22 mouse cellular contexts compared by ENCODE assay signal in the genomic region with DNA sequence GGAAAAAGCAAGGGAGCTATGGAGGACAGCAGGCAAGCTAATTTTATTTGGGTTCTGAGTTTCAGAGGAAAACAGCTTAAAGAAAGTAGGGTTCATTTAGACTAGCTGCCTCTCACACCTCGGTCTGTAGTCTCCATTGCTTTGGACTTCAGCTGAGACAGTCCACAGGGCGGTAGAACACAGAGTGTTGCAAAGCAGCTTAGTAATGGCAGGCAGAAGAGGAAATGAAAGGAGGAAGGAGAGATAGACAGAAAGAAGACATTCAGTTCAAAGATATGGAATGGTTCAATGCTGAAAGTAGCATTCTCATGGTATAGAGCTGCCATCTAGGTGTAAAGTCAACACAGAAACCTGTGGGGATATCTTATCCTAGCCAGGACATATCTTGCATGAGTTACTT.
A peak's percentile ranks its signal among the peaks of the same experiment; 100 is the strongest.
DNase-seq lines count a peak whose midpoint lies in the region; ATAC-seq and TF ChIP-seq lines count a peak whose summit lies in the region.
"Had no signal": no experiment of that assay in that cellular context is flagged by ENCODE, and none has a peak within 500 bp of the region (broad histone marks: within the 10 kb centered on the region; RNA-seq: fewer than 3 reads in every experiment).

No protein-coding gene starts in this region.

- no peak overlapping the region for H3K4me3 ChIP-seq in bone marrow macrophage, adult 2 months (ENCODE audit: insufficient read depth, low read length)
- no peak overlapping the region for H3K4me3 ChIP-seq in macrophage (ENCODE audit: inconsistent target)
- H3K4me3 ChIP-seq in forebrain, embryonic 14.5 days (ENCODE audit: low read depth, low read length) = no peak overlapping the region
- no peak overlapping the region for H3K4me3 ChIP-seq in midbrain, embryonic 10.5 days
- no peak overlapping the region for H3K4me3 ChIP-seq in hindbrain, embryonic 11.5 days (ENCODE audit: low read depth, low read length)
- H3K4me3 ChIP-seq: embryonic facial prominence, embryonic 12.5 days; embryonic facial prominence, embryonic 15.5 days; forebrain, embryonic 15.5 days; heart, adult 2 months; heart, embryonic 10.5 days; hindbrain, embryonic 13.5 days; intestine, embryonic 15.5 days had no signal

- no peak overlapping the region for H3K9ac ChIP-seq in forebrain, embryonic 14.5 days (ENCODE audit: low read length)
- no peak overlapping the region for H3K9ac ChIP-seq in hindbrain, embryonic 11.5 days (ENCODE audit: low read depth, low read length)
- H3K9ac ChIP-seq: embryonic facial prominence, embryonic 12.5 days; embryonic facial prominence, embryonic 15.5 days; forebrain, embryonic 15.5 days; hindbrain, embryonic 13.5 days; intestine, embryonic 15.5 days had no signal

- H3K79me2 ChIP-seq in macrophage (ENCODE audit: inconsistent target) = no peaks in the 10 kb centered on the region

- TF ChIP-seq CTCF in bone marrow macrophage, adult 2 months (IDR thresholded peaks at IDR 0.05; ENCODE audit: low read depth, low read length) = no peak

- H3K27ac ChIP-seq in bone marrow macrophage, adult 2 months (ENCODE audit: insufficient read depth, low read depth, low read length) = peak overlapping the region; percentile 17
- peak overlapping the region; percentile 28 for H3K27ac ChIP-seq in macrophage
- no peak overlapping the region for H3K27ac ChIP-seq in forebrain, embryonic 14.5 days (ENCODE audit: low read depth, low read length)
- no peak overlapping the region for H3K27ac ChIP-seq in midbrain, embryonic 10.5 days (replicated peaks)
- no peak overlapping the region for H3K27ac ChIP-seq in hindbrain, embryonic 11.5 days (ENCODE audit: low read depth, low read length)
- H3K27ac ChIP-seq: embryonic facial prominence, embryonic 12.5 days; embryonic facial prominence, embryonic 15.5 days; forebrain, embryonic 15.5 days; heart, adult 2 months; heart, embryonic 10.5 days; hindbrain, embryonic 13.5 days; intestine, embryonic 15.5 days had no signal

- H3K9me3 ChIP-seq in forebrain, embryonic 14.5 days (replicated peaks; ENCODE audit: control insufficient read depth, low read length) = no peaks in the 10 kb centered on the region
- no peaks in the 10 kb centered on the region for H3K9me3 ChIP-seq in midbrain, embryonic 10.5 days (replicated peaks)
- no peaks in the 10 kb centered on the region for H3K9me3 ChIP-seq in hindbrain, embryonic 11.5 days (ENCODE audit: control insufficient read depth, low read length)
- H3K9me3 ChIP-seq: embryonic facial prominence, embryonic 12.5 days; embryonic facial prominence, embryonic 15.5 days; forebrain, embryonic 15.5 days; heart, embryonic 10.5 days; hindbrain, embryonic 13.5 days; intestine, embryonic 15.5 days had no signal

- H3K4me1 ChIP-seq in bone marrow macrophage, adult 2 months (ENCODE audit: control insufficient read depth, insufficient read depth, low read length) = peaks cover 19% of the 10 kb centered on the region
- H3K4me1 ChIP-seq in forebrain, embryonic 14.5 days (ENCODE audit: control insufficient read depth, insufficient read depth, low read length) = no peaks in the 10 kb centered on the region
- H3K4me1 ChIP-seq in midbrain, embryonic 10.5 days = no peaks in the 10 kb centered on the region
- H3K4me1 ChIP-seq in hindbrain, embryonic 11.5 days (replicated peaks; ENCODE audit: control insufficient read depth, insufficient read depth, low read length) = no peaks in the 10 kb centered on the region
- H3K4me1 ChIP-seq: embryonic facial prominence, embryonic 12.5 days; embryonic facial prominence, embryonic 15.5 days; forebrain, embryonic 15.5 days; heart, embryonic 10.5 days; hindbrain, embryonic 13.5 days; intestine, embryonic 15.5 days had no signal

- no peaks in the 10 kb centered on the region for H3K27me3 ChIP-seq in forebrain, embryonic 14.5 days (replicated peaks; ENCODE audit: control insufficient read depth, insufficient read depth, low read length)
- H3K27me3 ChIP-seq in midbrain, embryonic 10.5 days (ENCODE audit: low read depth, poor library complexity, severe bottlenecking) = no peaks in the 10 kb centered on the region
- H3K27me3 ChIP-seq in hindbrain, embryonic 11.5 days (ENCODE audit: control insufficient read depth, insufficient read depth, low read length) = no peaks in the 10 kb centered on the region
- H3K27me3 ChIP-seq: embryonic facial prominence, embryonic 12.5 days; embryonic facial prominence, embryonic 15.5 days; forebrain, embryonic 15.5 days; hindbrain, embryonic 13.5 days; intestine, embryonic 15.5 days had no signal

- peak; percentile 3 for DNase-seq in A20 (ENCODE audit: low read depth, low spot score)
- DNase-seq in forebrain, embryonic 14.5 days (ENCODE audit: low spot score) = no peak
- DNase-seq in midbrain, embryonic 10.5 days (ENCODE audit: low spot score) = no peak
- DNase-seq in hindbrain, embryonic 11.5 days (ENCODE audit: low spot score) = no peak
- DNase-seq: adrenal gland, adult 8-10 months; adrenal gland, postnatal 25 days; cerebellum, adult 18-20 months; cerebellum, adult 9-10 months; cerebellum, postnatal 14 days; gastrocnemius, postnatal 25 days; heart, adult 2 months had no signal

- H3K36me3 ChIP-seq in macrophage (ENCODE audit: inconsistent target) = no peaks in the 10 kb centered on the region
- no peaks in the 10 kb centered on the region for H3K36me3 ChIP-seq in forebrain, embryonic 14.5 days (ENCODE audit: control insufficient read depth, insufficient read depth, low read length)
- H3K36me3 ChIP-seq in midbrain, embryonic 10.5 days = no peaks in the 10 kb centered on the region
- H3K36me3 ChIP-seq in hindbrain, embryonic 11.5 days (ENCODE audit: control insufficient read depth, insufficient read depth, low read length) = no peaks in the 10 kb centered on the region
- H3K36me3 ChIP-seq: embryonic facial prominence, embryonic 12.5 days; embryonic facial prominence, embryonic 15.5 days; forebrain, embryonic 15.5 days; heart, embryonic 10.5 days; hindbrain, embryonic 13.5 days; intestine, embryonic 15.5 days had no signal

- no peak for TF ChIP-seq POLR2A in bone marrow macrophage, adult 2 months (IDR thresholded peaks at IDR 0.05; ENCODE audit: borderline replicate concordance, low read depth, low read length)

- ATAC-seq in forebrain, embryonic 14.5 days = no peak
- ATAC-seq in hindbrain, embryonic 11.5 days (ENCODE audit: low FRiP score) = no peak
- ATAC-seq: activated CD4-positive, CD25-positive, alpha-beta regulatory T cell, adult 4 months; CD4-positive, CD25-positive, alpha-beta regulatory T cell, adult 4 months; forebrain, embryonic 15.5 days; hindbrain, embryonic 16.5 days; intestine, embryonic 15.5 days had no signal

- H3K4me2 ChIP-seq in forebrain, embryonic 14.5 days (ENCODE audit: low read length) = no peak overlapping the region
- no peak overlapping the region for H3K4me2 ChIP-seq in hindbrain, embryonic 11.5 days (replicated peaks; ENCODE audit: low read depth, low read length)
- H3K4me2 ChIP-seq: embryonic facial prominence, embryonic 12.5 days; embryonic facial prominence, embryonic 15.5 days; forebrain, embryonic 15.5 days; hindbrain, embryonic 13.5 days; intestine, embryonic 15.5 days had no signal

- 50% methylated on average over 2 of the region's 2 CpGs for WGBS in macrophage (ENCODE audit: missing documents)
- WGBS in forebrain, embryonic 14.5 days = 95% methylated on average over 2 of the region's 2 CpGs
- WGBS in midbrain, embryonic 10.5 days = 89% methylated on average over 2 of the region's 2 CpGs
- WGBS in hindbrain, embryonic 11.5 days = 92% methylated on average over 2 of the region's 2 CpGs

Comparison
In these comparisons a context has a peak if more than half of its experiments do, and no peak if none do; other contexts are left out.
1. H3K27ac ChIP-seq: peak in bone marrow macrophage, adult 2 months (single experiment) and macrophage (single experiment); none in forebrain, embryonic 14.5 days (single experiment), midbrain, embryonic 10.5 days (single experiment) and hindbrain, embryonic 11.5 days (single experiment).